Mouse (Mus musculus): ENCODE measurements around the gene Itprid1. TPM values are rescaled to one million over a fixed set of nuclear protein-coding genes. Genes with fewer than 3 reads are reported as not detected.

The Itprid1 gene
- polyA plus RNA-seq, 1 experiment, result 0.19 TPM

- Histone ChIP-seq H3K27me3 (ENCODE audit: control insufficient read depth, insufficient read depth, low read length, poor library complexity, severe bottlenecking) (no peaks in the 10 kb centered on the region), H3K9me3 (replicated peaks; ENCODE audit: control insufficient read depth, insufficient read depth, low read length, poor library complexity, severe bottlenecking) (no peaks in the 10 kb centered on the region), H3K27ac (ENCODE audit: insufficient read depth, low read length) (no peak overlapping the region), H3K36me3 (ENCODE audit: control insufficient read depth, insufficient read depth, low read length, poor library complexity, severe bottlenecking) (no peaks in the 10 kb centered on the region), H3K4me1 (ENCODE audit: control insufficient read depth, insufficient read depth, low read length) (no peaks in the 10 kb centered on the region), H3K4me3 (ENCODE audit: low read depth, low read length) (no peak overlapping the region), H3K9ac (ENCODE audit: low read depth, poor library complexity, severe bottlenecking) (no peak overlapping the region)
- TF ChIP-seq EP300 (IDR thresholded peaks at IDR 0.05; ENCODE audit: insufficient read depth, low read depth, low read length) (no peak), POLR2A (IDR thresholded peaks at IDR 0.05; ENCODE audit: insufficient read depth, low read length) (no peak), CTCF (IDR thresholded peaks at IDR 0.05; ENCODE audit: low read depth, low read length) (no peak)
These were observed 190.6 kb downstream of the Itprid1 start for GRCm38 (mm10) chr6:56027318-56027717.

GRCm38 (mm10) chr6:56027966-56028365, 191.3 kb downstream of the Itprid1 start:
- Histone ChIP-seq H3K27ac (ENCODE audit: insufficient read depth, low read length) (no peak overlapping the region), H3K9ac (ENCODE audit: low read depth, poor library complexity, severe bottlenecking) (no peak overlapping the region), H3K27me3 (ENCODE audit: control insufficient read depth, insufficient read depth, low read length, poor library complexity, severe bottlenecking) (no peaks in the 10 kb centered on the region), H3K4me3 (ENCODE audit: low read depth, low read length) (no peak overlapping the region), H3K4me1 (ENCODE audit: control insufficient read depth, insufficient read depth, low read length) (no peaks in the 10 kb centered on the region), H3K9me3 (replicated peaks; ENCODE audit: control insufficient read depth, insufficient read depth, low read length, poor library complexity, severe bottlenecking) (no peaks in the 10 kb centered on the region), H3K36me3 (ENCODE audit: control insufficient read depth, insufficient read depth, low read length, poor library complexity, severe bottlenecking) (no peaks in the 10 kb centered on the region)
- TF ChIP-seq CTCF (IDR thresholded peaks at IDR 0.05; ENCODE audit: low read depth, low read length) (no peak), EP300 (IDR thresholded peaks at IDR 0.05; ENCODE audit: insufficient read depth, low read depth, low read length) (no peak), POLR2A (IDR thresholded peaks at IDR 0.05; ENCODE audit: insufficient read depth, low read length) (no peak)

Other genes with a start within 250 kb of the Itprid1 start
- not detected in 2 replicates for gene Neurod6, start 155.6 kb upstream of the Itprid1 start, polyA plus RNA-seq (2011; ENCODE audit: insufficient read depth, insufficient read length, low read depth, missing spikeins)
- not detected in 2 replicates for gene Ppp1r17, start 180.6 kb downstream of the Itprid1 start, polyA plus RNA-seq (2011; ENCODE audit: insufficient read depth, insufficient read length, low read depth, missing spikeins)